Mouse (Mus musculus) stomach, embryonic 14.5 days (tissue): ENCODE data around the gene Mid1. TPM values are rescaled to one million over a fixed set of nuclear protein-coding genes. Genes with fewer than 3 reads are reported as not detected.

ENCODE experiments used
- ATAC-seq: fragments of 200-750 bp; cut with Nextera tagmentation; 2 replicates; pipeline ENCODE4 v1.8.0; 2017; ENCODE audit warnings: low read depth, moderate TSS enrichment; ENCODE audit not compliant: insufficient number of reproducible peaks, insufficient read depth, low FRiP score
- H3K27ac ChIP-seq: fragments of 300-500 bp; sonication (generic); 2 replicates; pipeline ENCODE4 v1.5.1; 2014; ENCODE audit warnings: mild to moderate bottlenecking, low read length, moderate library complexity, mixed read lengths
- H3K27me3 ChIP-seq: fragments of 300-500 bp; sonication (generic); 2 replicates; pipeline ENCODE4 v1.6.1; 2014; ENCODE audit warnings: low read length, control low read depth, mixed read lengths; ENCODE audit not compliant: control insufficient read depth, insufficient read depth
- H3K36me3 ChIP-seq: fragments of 300-500 bp; sonication (generic); 2 replicates; pipeline ENCODE4 v1.6.1; 2014; ENCODE audit warnings: mild to moderate bottlenecking, control low read depth, low read length, moderate library complexity, mixed read lengths; ENCODE audit not compliant: control insufficient read depth, insufficient read depth
- H3K4me1 ChIP-seq: fragments of 300-500 bp; sonication (generic); 2 replicates; pipeline ENCODE4 v1.6.1; 2014; ENCODE audit warnings: low read length, control low read depth, mixed read lengths; ENCODE audit not compliant: control insufficient read depth, insufficient read depth
- H3K4me2 ChIP-seq: fragments of 300-500 bp; sonication (generic); replicated peaks from 2 replicates; pipeline ENCODE4 v1.6.1; 2014; ENCODE audit warnings: low read depth, low read length, control low read depth
- H3K4me3 ChIP-seq: fragments of 300-500 bp; sonication (generic); 2 replicates; pipeline ENCODE4 v1.5.1; 2014; ENCODE audit warnings: low read depth, low read length, control low read depth
- H3K9ac ChIP-seq: fragments of 300-500 bp; sonication (generic); replicated peaks from 2 replicates; pipeline ENCODE4 v1.6.1; 2014; ENCODE audit warnings: low read depth, mild to moderate bottlenecking, control low read depth, low read length, moderate library complexity, mixed read lengths
- H3K9me3 ChIP-seq: fragments of 300-500 bp; sonication (generic); 2 replicates; pipeline ENCODE4 v1.6.1; 2016; ENCODE audit warnings: low read depth, low read length, control low read depth; ENCODE audit not compliant: control insufficient read depth
- WGBS: fragments of 180-500 bp; shearing (Covaris S2); extraction: QIAGEN DNeasy Blood & Tissue Kit; methylation state at CpG from one replicate; pipeline ENCODE4 v1.1.7; 2014; 5-methylcytosine and 5-hydroxymethylcytosine counted together
- polyA plus RNA-seq: library from polyadenylated mRNA; unstranded; fragments of >200 nt; fragmentation: Nextera tagmentation; extraction: Ambion mirVana; gene quantifications from 2 replicates; pipeline ENCODE4 v1.2.1, GENCODE M21; 2014

Gene Mid1
- polyA plus RNA-seq, 1 experiment from 2014 or later = 14.4 TPM

- H3K27ac ChIP-seq = no peak overlapping the region
- no peak overlapping the region for H3K4me2 ChIP-seq
- no peak for ATAC-seq
- no peaks in the 10 kb centered on the region for H3K36me3 ChIP-seq
- no peak overlapping the region for H3K4me3 ChIP-seq
- H3K4me1 ChIP-seq = 0 out of 2 replicates have a peak, but pooled peaks cover 4% of the 10 kb centered on the region
- no peaks in the 10 kb centered on the region for H3K9me3 ChIP-seq
- no peak overlapping the region for H3K9ac ChIP-seq
- no peaks in the 10 kb centered on the region for H3K27me3 ChIP-seq
- WGBS = 39% methylated on average over 2 of the region's 2 CpGs
Observed at GRCm38 (mm10) chrX:169903656-169904055, 218.7 kb downstream of the Mid1 start.

DNA sequence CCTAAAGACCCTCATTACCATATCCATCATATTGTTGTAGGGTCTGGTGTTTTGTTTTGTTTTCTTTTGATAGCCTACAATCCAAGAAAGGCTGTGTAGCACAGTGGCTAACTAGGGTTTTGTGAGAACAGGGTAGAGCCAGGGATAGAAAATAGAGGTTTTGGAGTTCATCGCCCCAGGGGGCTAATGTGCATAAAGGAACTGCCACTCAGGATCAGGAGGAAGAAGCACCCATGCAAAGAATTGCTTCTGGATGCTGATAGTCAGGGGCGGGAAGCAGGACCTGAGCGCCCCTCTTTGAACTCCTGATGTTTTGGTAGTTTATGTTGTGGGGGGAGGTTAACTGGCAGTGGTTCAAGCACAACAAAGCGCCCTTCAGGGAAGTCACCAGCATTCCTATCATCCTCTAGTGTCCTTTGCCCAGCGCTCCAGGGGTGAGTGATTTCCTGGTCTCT lies 221.1 kb downstream of the Mid1 start:
- ATAC-seq = no peak
- Histone ChIP-seq H3K27me3 (no peaks in the 10 kb centered on the region), H3K9me3 (no peaks in the 10 kb centered on the region), H3K36me3 (no peaks in the 10 kb centered on the region), H3K9ac (no peak overlapping the region), H3K4me2 (no peak overlapping the region), H3K27ac (no peak overlapping the region), H3K4me3 (no peak overlapping the region), H3K4me1 (0 out of 2 replicates have a peak, but pooled peaks cover 4% of the 10 kb centered on the region)
- WGBS = 38% methylated on average over 5 of the region's 5 CpGs

DNA sequence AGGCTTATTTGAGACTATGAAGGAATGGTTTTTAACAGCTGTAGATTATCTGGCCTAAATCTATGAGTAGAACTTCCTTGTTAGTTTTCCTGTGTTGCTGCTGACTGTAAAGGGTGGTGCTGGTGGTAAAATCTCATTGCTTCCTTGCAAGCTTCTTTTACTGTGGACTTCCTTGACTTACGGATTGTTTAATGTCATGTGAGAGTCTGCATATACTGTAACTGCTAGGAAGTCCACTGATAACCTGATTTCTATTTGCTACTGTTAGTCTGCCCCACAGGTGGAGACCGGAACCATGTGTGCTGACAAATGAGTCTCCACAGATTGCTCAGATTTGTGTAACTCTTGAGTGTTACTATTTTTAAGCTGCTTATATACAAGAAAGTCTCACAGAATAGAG lies 224.9 kb downstream of the Mid1 start:
- Histone ChIP-seq H3K4me3 (no peak overlapping the region), H3K9ac (no peak overlapping the region), H3K4me2 (no peak overlapping the region), H3K27me3 (no peaks in the 10 kb centered on the region), H3K9me3 (no peaks in the 10 kb centered on the region), H3K27ac (no peak overlapping the region), H3K4me1 (0 out of 2 replicates have a peak, but pooled peaks cover 4% of the 10 kb centered on the region), H3K36me3 (no peaks in the 10 kb centered on the region)
- WGBS = 65% methylated on average over 2 of the region's 2 CpGs
- no peak for ATAC-seq

DNA sequence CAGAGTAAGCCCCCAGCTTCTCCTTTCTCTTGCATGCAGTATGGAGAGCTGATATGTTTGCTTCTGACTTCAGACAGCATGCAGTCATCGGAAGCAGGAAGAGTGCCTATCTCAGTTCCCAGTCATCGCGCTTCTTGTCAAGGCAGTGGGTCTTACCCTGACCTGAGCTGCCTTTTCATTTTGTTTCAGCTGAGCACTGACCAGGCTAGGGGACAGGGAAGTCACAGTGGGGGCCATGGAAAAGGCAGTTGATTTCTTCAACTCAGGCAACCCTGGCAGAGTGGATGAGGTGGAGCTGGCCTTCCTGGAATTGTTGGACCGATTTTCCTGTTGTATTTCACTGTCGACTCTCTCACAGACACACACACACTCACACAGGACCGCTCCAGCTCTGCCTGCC lies 230.7 kb downstream of the Mid1 start:
- ATAC-seq = no peak
- H3K27me3 ChIP-seq = no peaks in the 10 kb centered on the region
- H3K27ac ChIP-seq = no peak overlapping the region
- no peak overlapping the region for H3K4me3 ChIP-seq
- H3K9me3 ChIP-seq = no peaks in the 10 kb centered on the region
- 89% methylated on average over 6 of the region's 6 CpGs for WGBS
- no peak overlapping the region for H3K9ac ChIP-seq
- H3K36me3 ChIP-seq = no peaks in the 10 kb centered on the region
- H3K4me1 ChIP-seq = no peaks in the 10 kb centered on the region
- H3K4me2 ChIP-seq = no peak overlapping the region

DNA sequence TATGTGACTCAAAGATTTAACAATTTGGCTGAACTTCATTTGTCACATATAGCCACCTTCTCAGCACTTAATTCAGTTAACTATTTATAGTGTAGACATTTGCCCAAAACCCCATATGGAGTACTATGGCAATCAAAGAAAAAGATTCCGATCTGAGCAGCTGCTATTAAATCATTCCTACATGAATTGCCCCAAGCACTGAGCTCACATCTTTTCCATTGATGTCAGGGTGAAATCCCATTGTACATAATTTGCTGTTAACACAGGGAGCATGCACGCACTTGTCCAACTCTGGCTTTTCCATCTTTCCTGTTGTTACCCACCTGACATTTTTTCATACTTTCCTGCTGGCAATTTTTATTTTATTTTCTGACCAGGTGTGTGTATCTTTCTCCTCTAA lies 237.5 kb downstream of the Mid1 start:
- no peaks in the 10 kb centered on the region for H3K36me3 ChIP-seq
- WGBS = 77% methylated on average over 2 of the region's 2 CpGs
- no peak for ATAC-seq
- no peak overlapping the region for H3K4me2 ChIP-seq
- no peak overlapping the region for H3K4me3 ChIP-seq
- H3K27me3 ChIP-seq = no peaks in the 10 kb centered on the region
- H3K9me3 ChIP-seq = no peaks in the 10 kb centered on the region
- H3K4me1 ChIP-seq = no peaks in the 10 kb centered on the region
- H3K27ac ChIP-seq = no peak overlapping the region
- H3K9ac ChIP-seq = no peak overlapping the region

- no peak overlapping the region for H3K4me2 ChIP-seq
- H3K4me1 ChIP-seq = no peaks in the 10 kb centered on the region
- H3K4me3 ChIP-seq = no peak overlapping the region
- no peak overlapping the region for H3K9ac ChIP-seq
- ATAC-seq = no peak
- no peaks in the 10 kb centered on the region for H3K27me3 ChIP-seq
- no peak overlapping the region for H3K27ac ChIP-seq
- 62% methylated on average over 1 of the region's 1 CpGs for WGBS
- H3K36me3 ChIP-seq = no peaks in the 10 kb centered on the region
- H3K9me3 ChIP-seq = no peaks in the 10 kb centered on the region
Observed at GRCm38 (mm10) chrX:169923417-169923816, 238.4 kb downstream of the Mid1 start.

DNA sequence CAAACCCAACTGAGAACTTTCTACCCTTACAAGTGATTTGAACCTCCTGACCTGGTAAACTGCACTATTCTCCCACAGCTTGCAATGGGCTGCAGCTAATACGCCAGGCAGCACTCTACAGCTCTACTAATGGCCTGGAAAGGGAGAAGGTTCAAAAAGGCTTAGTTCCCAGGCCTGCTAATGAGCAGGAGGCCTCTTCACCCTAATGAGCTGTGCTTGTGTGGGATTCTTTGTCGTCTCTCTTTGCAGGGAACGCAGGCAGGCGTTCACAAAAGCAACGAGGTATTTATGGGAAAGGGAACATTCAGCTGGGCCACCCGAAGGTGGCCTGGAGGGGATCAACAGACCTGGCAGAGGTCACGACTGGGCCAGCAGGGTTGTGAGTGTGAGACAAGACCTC lies 240.6 kb downstream of the Mid1 start:
- no peak for ATAC-seq
- Histone ChIP-seq H3K36me3 (no peaks in the 10 kb centered on the region), H3K9me3 (no peaks in the 10 kb centered on the region), H3K4me1 (no peaks in the 10 kb centered on the region), H3K4me2 (no peak overlapping the region), H3K4me3 (no peak overlapping the region), H3K9ac (no peak overlapping the region), H3K27me3 (no peaks in the 10 kb centered on the region), H3K27ac (no peak overlapping the region)
- WGBS = 42% methylated on average over 7 of the region's 7 CpGs

DNA sequence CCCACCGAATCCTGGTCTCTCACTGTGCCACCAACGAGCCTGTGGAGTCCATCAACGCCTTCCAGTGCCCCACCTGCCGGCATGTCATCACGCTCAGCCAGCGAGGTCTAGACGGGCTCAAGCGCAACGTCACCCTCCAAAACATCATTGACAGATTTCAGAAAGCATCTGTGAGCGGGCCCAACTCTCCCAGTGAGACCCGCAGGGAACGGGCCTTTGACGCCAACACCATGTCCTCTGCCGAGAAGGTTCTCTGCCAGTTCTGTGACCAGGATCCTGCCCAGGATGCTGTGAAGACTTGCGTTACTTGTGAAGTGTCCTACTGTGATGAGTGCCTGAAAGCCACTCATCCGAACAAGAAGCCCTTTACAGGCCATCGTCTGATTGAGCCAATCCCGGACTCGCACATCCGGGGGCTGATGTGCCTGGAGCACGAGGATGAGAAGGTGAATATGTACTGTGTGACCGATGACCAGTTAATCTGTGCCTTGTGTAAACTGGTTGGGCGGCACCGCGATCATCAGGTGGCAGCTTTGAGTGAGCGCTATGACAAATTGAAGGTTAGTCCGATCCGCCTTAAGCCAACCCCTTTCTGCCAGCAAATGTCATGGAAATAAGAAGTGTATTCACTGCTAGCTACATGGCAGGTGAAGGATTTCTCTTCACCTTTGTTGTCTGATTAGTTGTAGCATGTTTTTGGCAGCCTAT lies 242.3 kb downstream of the Mid1 start:
- no peaks in the 10 kb centered on the region for H3K27me3 ChIP-seq
- H3K9me3 ChIP-seq = no peaks in the 10 kb centered on the region
- no peaks in the 10 kb centered on the region for H3K36me3 ChIP-seq
- WGBS = 85% methylated on average over 28 of the region's 28 CpGs
- ATAC-seq = no peak
- no peak overlapping the region for H3K4me3 ChIP-seq
- no peaks in the 10 kb centered on the region for H3K4me1 ChIP-seq
- H3K9ac ChIP-seq = no peak overlapping the region
- no peak overlapping the region for H3K4me2 ChIP-seq
- no peak overlapping the region for H3K27ac ChIP-seq

- H3K27ac ChIP-seq = no peak overlapping the region
- no peak overlapping the region for H3K9ac ChIP-seq
- no peak for ATAC-seq
- H3K4me2 ChIP-seq = no peak overlapping the region
- H3K4me3 ChIP-seq = no peak overlapping the region
- no peaks in the 10 kb centered on the region for H3K9me3 ChIP-seq
- 63% methylated on average over 2 of the region's 2 CpGs for WGBS
- no peaks in the 10 kb centered on the region for H3K27me3 ChIP-seq
- H3K4me1 ChIP-seq = no peaks in the 10 kb centered on the region
- no peaks in the 10 kb centered on the region for H3K36me3 ChIP-seq
Observed at GRCm38 (mm10) chrX:169930868-169931267, 245.9 kb downstream of the Mid1 start.
